Mouse (Mus musculus): ENCODE data around the gene Cnot1.

Gene Cnot1

DNA sequence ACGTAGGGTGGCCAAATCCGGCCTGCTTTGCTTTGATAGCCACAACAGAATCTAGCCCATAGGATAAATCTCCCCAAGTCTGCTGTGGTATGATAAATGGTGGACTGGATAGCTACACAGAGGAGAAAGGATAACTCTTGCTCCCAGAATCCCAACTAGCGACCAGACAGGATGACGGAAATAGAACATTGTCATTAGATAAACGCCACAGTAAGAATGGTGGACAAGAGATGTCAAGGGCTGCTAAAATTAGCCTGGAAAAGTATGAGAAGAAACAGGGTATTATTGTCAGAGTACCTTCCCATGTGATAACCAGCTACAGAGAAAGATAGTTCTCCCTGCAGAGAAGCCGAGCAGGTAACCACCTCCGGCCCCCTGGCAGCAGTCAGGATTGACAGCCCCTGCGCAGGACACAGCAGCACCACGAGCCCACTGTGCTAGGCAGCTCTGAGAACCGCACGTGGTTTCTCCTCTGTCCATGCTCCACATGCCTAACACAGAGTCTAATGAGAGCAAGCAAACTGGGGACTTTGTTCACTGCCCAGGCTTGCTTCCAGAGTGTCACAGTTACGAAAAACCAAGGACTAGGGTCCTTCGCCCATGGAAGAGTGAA, 116.2 kb downstream of the Cnot1 start:
- no peak for DNase-seq (ENCODE audit: low read depth, low spot score)

DNA sequence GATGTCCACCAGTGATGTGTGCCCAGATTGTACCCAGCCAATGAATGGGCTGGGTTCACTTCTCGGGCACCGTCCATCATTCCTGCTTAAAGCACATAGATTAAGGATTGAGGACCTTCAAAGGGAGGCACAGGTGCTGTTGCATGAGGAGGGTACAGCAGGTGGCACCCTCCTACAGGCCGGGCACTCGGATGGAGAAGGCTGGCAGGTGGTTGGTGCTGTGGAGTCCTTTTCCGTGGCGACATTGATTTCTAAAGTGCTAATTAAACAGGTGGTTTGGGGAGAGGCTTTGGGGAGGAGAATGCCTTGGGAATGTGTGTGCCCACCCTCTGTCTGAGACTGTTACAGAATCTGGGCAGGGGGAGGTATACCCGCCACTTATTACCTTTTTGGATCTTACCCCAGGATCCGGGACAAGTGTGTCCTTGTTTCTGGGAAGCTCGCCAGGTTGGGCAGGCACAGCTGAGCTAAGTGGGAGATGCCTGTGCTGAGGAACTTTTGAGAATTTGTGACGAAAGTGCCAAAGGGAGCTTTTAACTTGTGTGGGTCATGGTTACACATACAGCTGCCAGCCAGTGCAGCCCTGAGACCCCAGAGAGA, 119.1 kb downstream of the Cnot1 start:
- DNase-seq (ENCODE audit: low read depth, low spot score): no peak

DNA sequence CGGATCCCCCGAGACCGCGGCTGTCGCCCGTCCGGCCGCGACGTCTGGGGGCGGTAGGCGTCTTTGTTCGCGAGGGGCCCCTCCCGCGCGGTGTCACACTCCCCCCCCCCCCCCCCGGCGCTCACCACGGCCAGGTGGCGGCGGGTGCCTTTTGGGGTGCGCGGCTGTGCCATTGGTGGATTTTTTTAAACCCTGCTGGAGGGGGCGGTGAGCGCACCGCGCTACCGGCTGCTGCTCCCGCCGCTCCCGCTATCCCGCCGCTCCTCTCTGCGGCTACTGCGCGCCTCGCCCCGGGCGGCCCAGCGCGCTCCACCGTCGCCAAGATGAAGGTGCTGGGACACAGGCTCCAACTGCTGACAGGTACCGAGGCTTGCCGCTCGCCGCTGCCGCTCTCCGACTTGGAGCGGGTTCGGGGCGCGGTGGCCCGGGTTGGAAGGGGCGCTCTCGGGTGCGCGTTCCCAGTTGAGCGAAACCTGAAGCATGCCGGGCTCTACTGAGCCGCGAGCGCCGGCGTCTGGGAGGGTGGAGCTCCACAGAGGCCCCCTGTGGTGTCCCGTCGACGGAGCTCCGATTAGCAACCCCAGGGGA, 129.1 kb downstream of the Cnot1 start:
- no peak for DNase-seq (ENCODE audit: low read depth, low spot score)

DNA sequence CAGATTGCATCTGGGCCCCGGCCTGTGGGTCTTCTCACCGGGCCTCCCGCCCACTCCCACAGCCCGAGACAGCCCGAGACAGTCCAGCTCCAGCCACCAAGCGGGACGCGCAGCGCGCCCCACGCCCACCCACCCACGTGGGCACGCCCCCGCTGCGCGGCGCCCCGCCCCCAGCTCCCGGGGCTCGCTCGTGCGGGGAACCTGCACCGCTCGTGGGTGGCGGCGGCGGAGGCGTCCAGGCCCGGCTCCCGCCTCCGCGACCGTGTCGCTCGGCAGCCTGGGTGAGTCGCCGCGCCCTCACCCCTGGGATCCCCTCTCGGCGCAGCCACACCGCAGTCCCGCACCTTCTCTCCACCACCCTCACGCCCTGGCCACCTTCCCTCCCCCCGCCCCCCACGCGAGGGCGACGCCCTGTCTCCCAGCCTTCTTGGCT, 129.7 kb downstream of the Cnot1 start:
- DNase-seq (ENCODE audit: low read depth, low spot score): no peak

DNA sequence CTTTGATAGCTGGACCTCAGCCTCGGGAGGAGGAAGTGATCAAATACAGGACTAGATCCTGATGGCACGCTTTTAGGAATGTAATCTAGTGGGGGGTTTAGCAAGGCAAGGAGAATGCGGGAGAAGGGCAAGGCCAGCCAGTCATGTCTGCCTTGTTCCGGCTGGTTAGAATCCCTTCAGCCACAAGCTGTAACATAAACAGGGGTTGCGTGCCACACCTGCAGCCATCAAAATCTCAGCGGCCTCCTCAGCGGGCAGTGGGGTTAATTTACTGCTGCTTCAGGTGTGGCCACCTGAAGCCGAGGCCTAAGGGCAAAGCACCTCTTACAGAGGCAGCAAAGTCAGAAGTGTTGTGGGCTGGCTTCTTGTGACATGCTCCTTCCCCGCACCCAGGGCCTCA, 130.6 kb downstream of the Cnot1 start, which contains the start of gene Ndrg4:
Gene Ndrg4, plus strand, starts transcription at position 350 of the 400 bp plus-strand sequence.
- DNase-seq (ENCODE audit: low read depth, low spot score): no peak

DNA sequence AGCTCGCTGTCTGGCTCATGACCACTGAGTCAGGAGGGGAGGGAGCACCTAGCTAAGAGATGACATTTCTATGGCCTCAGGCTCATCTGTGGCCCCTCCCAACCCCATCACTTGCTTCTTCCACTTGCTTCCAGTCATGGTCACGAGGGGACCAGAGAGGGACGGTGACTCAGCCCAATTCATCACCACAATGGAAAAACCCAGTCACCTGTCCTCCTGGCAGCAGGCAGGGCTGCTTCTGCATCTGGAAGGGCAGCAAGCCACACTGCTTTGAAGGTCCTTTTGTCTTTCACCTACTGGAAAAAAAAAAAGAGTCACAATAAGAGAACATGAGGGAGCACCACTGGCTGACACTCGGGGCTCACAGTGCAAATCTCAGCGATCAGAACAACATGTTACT, 134.5 kb downstream of the Cnot1 start:
- DNase-seq (ENCODE audit: low read depth, low spot score): peak; percentile 82

DNA sequence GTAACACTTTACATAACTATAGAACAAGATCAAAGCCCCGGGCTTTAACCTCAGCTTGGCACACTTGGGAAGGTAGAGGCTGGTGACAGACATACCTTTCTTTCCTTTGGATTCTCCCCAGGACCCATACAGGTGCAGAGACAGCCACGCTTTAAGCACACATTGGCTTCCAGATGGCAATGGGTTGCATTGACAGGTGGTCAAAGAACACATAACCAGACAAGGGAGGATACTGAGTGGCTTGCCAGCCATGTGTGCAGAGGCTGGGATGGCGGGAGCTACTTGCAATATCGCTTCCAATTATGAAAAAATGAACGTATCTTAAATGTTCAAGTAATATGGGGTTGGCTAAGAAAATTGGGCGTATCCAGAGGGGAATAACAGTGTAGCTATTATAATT, 135.4 kb downstream of the Cnot1 start:
- DNase-seq (ENCODE audit: low read depth, low spot score): no peak

DNA sequence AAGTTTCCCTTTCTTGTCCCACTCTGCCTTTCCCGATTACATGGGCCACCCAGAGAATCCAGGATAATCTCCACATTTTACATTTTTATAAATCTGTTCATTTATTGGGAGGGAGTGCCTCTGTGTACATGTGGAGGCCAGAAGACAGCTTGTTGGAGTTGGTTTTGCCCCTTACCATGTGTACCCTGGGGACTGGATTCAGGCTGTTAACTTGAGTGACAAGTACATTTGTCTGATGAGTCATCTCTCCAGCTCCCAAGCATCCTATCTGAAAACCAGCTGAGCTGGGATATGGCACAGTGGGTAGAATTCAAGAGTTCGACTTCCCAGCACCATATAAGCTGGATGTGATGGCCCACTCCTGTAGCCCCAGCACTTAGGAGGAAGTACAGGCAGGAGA, 137.3 kb downstream of the Cnot1 start:
- DNase-seq (ENCODE audit: low read depth, low spot score): peak; percentile 44
